Mouse (Mus musculus) cerebellum, adult 18-20 months (tissue): Measurements from ENCODE around the gene Nox1.
"Not testable (repeated sequence)": the region's sequence is repeated elsewhere in the genome, so short reads cannot be mapped to it uniquely, and the experiment has no call there.

Experiments
- DNase-seq, 2 experiments: peaks; one replicate each; pipeline ENCODE4 v3.0.0; 2021

Gene Nox1

GRCm38 (mm10) chrX:134221856-134222255 lies at the start of gene Nox1:
Gene Nox1 (minus strand): TSS chrX:134221956.
- no peak for DNase-seq

GRCm38 (mm10) chrX:134262129-134262528 lies 40.4 kb upstream of the Nox1 start:
- no peak for DNase-seq

- no peak for DNase-seq
Observed at GRCm38 (mm10) chrX:134261191-134261590, 39.4 kb upstream of the Nox1 start.

DNA sequence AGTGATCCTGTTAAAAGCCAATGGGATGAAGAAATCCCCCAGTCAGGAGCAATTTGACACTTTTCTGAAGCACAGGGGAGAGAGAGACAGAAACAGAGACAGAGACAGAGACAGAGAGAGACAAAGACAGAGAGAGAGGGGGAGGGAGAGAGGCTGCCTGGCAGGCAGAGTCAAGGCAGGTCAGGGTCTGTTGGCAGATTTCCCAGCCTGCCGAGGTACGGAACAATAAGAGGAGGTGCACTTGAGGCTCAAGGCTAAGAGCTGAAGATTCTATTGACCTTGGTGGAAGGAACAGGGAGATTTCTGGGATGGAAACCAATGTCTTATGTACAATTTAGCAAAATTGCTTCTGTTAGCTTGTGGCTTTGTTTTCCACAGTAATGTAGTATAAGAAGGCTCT lies 26.4 kb upstream of the Nox1 start:
- no peak for DNase-seq

DNA sequence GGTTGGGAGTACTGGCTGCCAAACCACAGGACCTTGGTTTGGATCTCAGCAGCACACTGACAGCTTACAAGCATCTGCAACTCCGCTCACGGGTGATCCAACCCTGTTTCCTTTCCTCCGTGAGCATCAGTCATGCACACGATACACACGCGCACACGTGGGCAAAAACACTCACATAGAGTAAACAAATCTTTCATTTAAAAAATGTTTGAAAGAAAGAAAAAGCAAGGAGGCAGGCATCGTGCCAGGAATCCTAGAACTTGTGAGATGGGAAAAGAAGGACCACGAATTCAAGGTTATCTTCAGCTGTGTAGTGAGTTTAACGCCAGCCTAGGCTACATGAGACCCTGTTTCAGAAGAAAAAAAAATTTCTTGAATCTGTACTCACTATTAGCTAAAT lies 24.2 kb upstream of the Nox1 start:
- DNase-seq, result no peak

DNA sequence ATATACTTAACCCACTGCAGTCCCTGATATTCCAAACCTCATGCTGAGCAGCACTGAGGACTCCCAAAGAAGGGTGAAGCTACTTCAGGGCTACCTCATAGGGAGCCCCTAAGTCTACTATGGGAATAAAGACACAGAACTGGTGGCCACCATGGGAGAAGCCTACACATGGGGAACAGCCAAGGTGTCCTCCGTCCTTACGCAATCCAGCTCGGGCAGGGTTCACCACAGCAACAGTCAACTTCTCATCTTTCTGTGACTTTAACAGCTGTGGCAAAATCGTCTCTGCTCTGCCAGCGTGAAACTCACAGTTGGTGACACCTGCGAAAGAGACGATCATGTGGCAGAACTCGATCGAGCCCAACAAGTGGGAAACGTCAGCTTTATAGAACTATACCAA lies 16.5 kb upstream of the Nox1 start:
- no peak for DNase-seq

DNA sequence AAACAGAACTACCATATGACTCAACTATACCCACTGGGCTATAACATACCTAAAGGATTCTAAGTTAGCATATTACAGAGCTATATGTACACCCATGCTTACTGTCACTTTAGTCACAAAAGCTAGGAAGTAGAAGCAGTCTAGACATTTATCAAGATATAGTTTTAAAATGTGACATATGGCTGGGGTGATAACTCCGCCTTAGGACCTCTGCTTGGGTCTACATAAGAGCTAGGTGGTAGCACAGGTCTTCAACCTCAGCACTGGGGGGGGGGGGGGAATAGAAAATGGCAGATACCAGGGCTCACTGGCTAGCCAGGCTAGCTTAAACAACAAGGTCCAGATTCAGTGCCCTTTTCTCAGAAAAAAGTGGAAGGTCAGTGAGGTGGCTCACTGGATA lies 11.3 kb upstream of the Nox1 start:
- no peak for DNase-seq

DNA sequence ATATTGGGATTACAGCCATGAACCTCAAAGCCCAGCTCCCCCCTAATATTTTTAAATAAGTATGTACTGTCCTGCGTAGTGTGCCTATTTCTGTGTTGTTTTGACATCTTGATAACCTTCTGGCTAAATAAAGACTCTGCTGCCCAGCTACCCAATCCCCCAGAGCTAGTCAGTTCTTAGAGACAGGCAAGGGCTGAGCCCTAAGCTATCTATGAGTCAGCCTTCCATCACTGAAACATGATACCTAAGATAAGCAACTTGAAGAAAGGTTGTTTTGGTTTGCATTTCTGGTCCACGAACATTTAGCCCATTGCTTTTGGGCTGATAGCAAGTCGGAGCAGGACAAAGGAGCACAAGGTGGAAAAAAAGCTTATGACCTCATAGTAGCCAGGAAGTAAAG lies 1.1 kb downstream of the Nox1 start:
- DNase-seq, result no peak

GRCm38 (mm10) chrX:134218161-134218560 lies 3.6 kb downstream of the Nox1 start:
- DNase-seq, result no peak

DNA sequence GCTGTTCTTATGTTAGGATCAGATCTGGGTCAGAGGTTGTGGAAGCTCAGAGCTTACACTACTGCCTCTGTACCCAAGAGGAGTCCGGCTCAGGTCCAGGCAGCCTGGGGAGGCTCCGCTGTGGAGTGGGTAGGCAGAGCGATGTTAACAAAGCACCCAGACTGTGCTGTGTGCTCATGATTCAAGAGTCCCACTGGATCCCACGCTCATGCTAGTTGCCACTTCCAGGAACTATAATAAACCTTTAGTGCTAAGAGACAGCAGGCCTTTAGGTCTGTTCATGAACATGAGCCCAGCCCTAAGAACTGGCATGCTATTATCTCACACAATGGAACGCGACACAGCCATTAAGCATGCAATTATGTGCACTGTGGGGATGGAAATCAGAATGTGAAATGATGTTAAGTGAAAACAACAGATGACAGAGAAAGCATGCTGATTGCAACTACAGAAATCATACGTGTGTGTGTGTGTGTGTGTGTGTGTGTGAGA lies 10.6 kb downstream of the Nox1 start:
- DNase-seq, result no peak

DNA sequence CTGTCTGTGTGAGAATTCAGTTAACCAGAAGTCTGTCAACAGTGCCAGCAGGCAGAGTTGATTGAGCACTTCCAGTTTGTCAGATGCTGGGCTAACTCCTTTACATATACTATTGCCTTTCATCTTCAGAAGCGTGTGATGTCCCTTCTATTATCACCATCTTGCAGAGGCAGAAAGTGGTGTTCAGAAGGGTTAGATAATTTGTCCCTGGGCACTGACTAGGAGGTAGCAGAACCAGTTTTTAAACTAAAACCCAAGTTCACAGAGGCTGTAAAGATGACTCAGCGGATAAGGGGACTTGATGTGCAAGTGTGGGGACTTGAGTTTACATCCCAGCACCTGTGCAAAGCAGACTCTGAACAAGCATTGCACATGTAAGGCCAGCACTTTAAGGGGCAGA lies 13.3 kb downstream of the Nox1 start:
- no peak for DNase-seq

DNA sequence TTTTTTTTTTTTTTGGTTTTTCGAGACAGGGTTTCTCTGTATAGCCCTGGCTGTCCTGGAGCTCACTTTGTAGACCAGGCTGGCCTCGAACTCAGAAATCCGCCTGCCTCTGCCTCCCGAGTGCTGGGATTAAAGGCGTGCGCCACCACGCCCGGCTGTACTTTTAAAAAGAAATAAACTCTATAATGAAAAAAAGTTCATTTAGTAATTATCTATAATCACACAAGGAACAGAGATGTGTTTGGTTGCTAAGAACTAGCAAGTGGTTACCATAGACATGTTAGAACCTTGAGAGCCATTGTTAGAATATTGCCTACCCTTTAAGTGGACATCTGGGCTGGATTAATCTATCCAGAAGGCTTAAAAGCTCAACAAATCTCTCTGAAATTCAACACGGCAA lies 34.6 kb downstream of the Nox1 start, which contains the start of gene Arl13a:
Arl13a (plus strand) TSS at position 301 of the 400 bp plus-strand sequence.
- not testable (repeated sequence) for DNase-seq

DNA sequence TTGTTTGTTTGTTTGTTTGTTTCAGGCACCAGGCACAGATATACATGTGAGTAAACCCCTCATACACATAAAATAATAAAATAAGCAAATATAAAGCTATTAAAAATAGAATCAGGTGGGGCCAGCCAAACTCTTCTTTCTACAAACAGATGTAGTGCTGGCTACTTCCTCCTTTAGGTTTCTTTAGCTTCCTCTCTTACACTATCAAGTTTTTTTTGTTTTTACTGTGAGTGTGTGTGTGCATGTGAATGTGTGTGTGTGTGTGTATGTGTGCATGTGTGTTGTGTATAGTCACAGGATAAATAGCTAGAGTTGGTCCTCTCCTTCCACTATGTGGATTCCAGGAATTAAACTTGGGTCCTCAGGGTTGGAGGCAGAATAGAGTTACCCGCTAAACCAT lies 47.1 kb downstream of the Nox1 start:
- DNase-seq, result no peak

DNA sequence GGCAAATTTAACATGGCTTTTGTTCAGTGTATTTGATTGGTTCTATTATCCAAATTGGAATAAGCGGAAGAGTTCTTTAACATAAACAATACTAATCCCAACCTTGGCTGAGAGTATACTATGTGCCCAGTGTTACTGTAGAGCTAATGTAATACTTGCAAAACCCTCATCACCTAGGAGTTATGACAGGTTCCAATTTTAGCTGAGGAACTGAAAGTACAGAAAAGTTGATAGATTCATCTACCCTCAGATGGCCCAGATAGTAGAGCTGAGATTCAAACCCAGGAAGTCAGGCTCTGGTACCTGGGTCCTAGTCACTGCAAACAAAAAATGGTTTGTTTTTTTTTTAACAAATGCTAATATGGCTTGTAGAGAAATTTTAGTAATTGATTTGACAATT lies 51.2 kb downstream of the Nox1 start:
- no peak for DNase-seq

- no peak for DNase-seq
Observed at GRCm38 (mm10) chrX:134163484-134163883, 58.3 kb downstream of the Nox1 start.

DNA sequence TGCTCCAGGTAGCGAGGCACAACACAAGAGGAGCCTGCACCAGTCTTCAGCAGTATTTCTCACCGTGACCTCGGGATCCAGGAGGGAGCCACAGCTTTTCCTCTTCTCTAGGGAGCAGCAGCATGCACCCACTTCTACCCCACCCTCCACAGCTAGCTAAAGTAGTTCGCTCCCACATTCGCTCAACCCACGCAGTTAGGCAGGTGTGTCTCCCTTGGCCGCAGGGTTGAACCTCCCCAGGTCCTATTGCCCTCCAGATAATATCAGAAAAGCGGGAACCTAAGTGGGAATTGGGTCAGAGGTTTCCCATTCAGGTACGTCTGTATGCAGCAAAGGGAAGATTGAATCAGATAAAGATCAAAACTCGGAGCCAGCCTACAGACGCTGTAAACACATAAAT lies 58.9 kb downstream of the Nox1 start:
- peak in 1 of 2 experiments; percentile 37 for DNase-seq

- DNase-seq, result peak; percentile 14 to 26
Observed at GRCm38 (mm10) chrX:134162043-134162720, 59.6 kb downstream of the Nox1 start, which contains the start of gene Xkrx. Gene Xkrx (minus strand): TSS chrX:134162076.

DNA sequence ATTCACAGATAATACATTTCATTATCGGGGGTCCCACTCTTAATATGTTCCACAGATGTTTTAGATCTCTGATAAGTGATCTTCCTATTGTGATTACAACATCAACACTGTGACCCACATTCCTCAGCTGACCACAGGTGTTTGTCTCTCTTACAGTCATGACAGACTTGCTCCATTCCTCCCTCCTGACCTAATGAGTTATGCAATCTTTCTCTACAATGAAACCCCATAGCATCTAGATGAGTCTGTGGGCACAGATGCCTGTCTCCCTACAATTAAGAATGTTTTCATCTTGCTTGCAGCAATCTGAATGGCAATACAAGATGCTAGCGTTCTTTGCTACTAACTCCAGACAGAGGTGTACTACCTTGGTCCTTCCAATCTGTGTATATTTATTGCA lies 61.3 kb downstream of the Nox1 start:
- no peak for DNase-seq

DNA sequence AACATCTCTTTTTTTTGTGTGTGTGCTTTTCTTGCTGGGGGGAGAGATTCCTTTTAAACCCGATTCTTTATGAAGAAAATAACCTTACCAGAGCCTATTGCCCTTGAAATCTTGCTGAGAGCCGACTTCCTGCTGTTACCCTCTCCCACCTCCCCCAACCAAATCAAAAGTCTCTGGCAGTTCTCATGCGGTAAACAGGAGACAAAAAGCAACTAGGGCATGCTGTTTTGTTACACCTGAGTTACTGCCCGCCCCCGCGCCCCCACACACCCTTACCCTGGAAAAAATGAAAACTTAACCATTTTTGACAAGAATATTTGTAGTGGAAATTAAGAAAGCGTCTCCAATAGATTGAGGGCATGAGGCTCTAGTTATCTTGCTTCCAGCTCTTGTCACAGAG lies 63.6 kb downstream of the Nox1 start:
- no peak for DNase-seq

- no peak for DNase-seq
Observed at GRCm38 (mm10) chrX:134141986-134142385, 79.8 kb downstream of the Nox1 start.

DNA sequence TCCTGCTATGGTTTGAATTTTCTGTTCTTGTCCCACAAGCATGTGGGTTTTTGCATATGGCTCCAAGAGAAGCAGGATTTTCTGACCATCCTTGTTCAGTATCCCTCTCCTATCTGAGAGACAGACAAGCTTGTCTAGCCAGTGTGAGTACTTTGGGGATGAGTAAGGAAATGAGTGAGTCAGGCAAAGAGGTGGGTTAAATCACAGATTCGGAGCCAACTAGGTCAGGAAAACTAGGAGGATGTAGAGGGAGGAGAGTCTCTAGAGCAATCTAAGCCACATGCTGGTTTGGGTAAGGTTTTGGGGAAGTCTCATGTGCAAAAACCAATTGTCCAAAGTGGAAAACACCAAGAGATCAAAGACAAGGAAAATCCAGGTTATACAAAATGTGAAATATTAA lies 80.2 kb downstream of the Nox1 start:
- DNase-seq, result no peak

DNA sequence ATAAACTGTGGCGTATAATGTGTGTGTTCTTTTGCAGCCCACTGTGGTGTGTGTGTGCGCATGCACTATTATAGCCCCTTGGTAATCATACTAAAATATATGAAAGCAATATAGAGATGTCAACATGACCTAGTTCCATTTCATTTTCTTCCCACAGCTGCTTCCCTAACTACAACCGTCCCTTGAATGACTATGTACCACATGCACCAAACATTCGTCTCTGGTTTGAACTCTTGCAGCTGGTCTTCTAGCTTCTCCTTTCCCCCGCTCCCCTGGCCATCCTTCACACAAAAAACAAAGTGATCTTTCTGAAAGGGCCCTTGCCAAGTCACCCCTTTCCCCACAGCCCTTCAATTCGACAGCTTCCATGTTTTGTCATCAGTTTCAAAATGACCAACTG lies 81.7 kb downstream of the Nox1 start:
- no peak for DNase-seq

DNA sequence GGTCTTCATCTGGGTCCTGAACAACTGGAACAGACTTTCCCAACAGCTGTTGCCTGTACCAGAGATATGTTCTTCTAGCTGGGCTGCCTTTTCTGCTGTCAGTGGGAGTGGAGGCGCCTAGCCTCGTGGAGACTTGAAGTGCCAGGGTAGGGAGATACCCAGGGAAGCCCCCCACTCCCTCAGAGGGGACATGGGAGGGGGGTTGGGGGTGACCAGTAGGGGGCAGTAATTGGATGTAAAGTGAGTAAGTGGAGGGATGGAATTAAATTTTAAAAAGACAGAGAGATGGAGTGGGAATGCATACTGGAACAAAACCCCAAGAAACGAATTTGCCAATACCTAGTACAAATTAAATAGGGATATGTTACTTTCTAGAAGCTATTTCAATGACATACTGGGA lies 87.9 kb downstream of the Nox1 start:
- DNase-seq, result no peak

- peak; percentile 9 to 15 for DNase-seq
Observed at GRCm38 (mm10) chrX:134132295-134132694, 89.5 kb downstream of the Nox1 start.

- DNase-seq, result no peak
Observed at GRCm38 (mm10) chrX:134128549-134128948, 93.2 kb downstream of the Nox1 start.
